Mouse (Mus musculus): ENCODE measurements around the gene Rph3al. TPM values are rescaled to one million over a fixed set of nuclear protein-coding genes. Genes with fewer than 3 reads are reported as not detected.

The Rph3al gene
- polyA plus RNA-seq, 1 experiment from 2014 or later, result 1.1 TPM

DNA sequence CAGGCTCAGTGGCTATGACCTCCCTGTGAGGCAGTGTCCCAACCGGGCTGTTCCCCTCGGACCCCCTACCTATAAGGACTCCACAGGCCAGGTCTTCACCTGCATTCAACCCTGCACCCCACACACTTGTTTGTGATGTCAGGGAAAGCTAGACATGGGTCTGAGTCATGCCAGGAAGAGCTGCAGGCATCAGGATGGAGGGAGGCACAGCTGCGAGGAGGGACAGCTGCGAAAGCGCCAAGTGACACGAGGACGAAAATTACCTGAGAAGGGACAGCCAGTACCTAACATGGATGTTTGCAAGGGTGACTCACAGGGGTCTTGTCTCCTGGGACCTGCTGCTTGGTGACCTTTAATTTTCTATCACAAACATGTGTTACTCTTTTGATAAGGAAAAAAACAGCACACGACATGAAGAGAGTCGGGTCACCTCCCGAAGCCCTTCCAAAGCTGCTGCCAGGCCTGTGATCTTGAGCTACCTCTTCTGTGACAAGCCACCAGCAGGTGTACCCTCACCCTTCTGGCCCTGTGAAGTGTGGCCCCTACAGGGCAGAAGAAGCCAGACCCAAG lies 85.1 kb downstream of the Rph3al start:
- no peak for ATAC-seq
- 89% methylated on average over 10 of the region's 10 CpGs for WGBS
- Histone ChIP-seq H3K27ac (no peak overlapping the region), H3K9me3 (replicated peaks) (no peaks in the 10 kb centered on the region), H3K4me3 (no peak overlapping the region), H3K4me1 (peaks cover 14% of the 10 kb centered on the region), H3K9ac (no peak overlapping the region), H3K27me3 (no peaks in the 10 kb centered on the region), H3K4me2 (no peak overlapping the region), H3K36me3 (ENCODE audit: poor library complexity, severe bottlenecking) (no peaks in the 10 kb centered on the region)

DNA sequence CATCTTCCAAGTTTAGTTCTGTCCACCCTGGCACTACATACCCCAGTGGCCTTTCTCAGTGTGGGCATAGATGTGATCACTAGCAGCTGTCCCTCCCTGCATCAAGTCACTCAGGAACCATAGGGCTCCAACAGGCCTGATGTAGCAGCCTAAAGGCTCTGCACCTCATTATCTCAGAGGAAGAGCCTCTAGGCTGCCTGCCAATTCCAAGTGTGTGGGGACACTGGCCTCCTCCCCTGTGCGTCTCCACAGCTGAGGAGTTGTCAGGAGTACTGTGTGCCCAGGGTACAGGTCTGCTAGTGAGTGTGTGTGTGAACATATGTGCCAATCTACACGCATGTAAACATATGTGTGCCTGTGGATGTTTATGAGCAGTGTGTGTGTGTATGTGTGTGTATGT lies 85.7 kb downstream of the Rph3al start:
- Histone ChIP-seq H3K4me3 (no peak overlapping the region), H3K27ac (no peak overlapping the region), H3K9me3 (replicated peaks) (no peaks in the 10 kb centered on the region), H3K27me3 (no peaks in the 10 kb centered on the region), H3K4me2 (no peak overlapping the region), H3K4me1 (peaks cover 13% of the 10 kb centered on the region), H3K36me3 (ENCODE audit: poor library complexity, severe bottlenecking) (no peaks in the 10 kb centered on the region), H3K9ac (no peak overlapping the region; the same call in 1 of the 2 replicates)
- no peak for ATAC-seq
- 65% methylated on average over 2 of the region's 2 CpGs for WGBS

DNA sequence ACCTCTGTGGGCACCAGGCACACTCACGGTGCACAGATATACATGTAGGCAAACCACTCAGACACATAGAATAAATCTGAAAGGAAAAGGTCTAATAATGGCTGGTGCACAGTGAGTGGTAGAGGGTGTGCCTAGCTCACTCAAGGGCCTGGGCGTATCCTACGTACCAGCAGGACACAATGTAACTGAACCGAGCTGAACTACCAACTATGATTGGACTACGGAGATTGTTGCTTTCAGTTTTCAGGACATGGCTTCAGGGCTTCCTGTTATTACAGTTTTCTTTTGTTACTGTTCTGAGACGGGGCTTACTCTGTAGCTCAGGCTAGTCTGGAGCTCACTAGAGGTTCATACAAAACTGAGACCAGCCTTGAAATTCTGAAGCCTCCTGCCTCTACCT lies 88.7 kb downstream of the Rph3al start:
- Histone ChIP-seq H3K36me3 (ENCODE audit: poor library complexity, severe bottlenecking) (no peaks in the 10 kb centered on the region), H3K4me3 (no peak overlapping the region), H3K4me2 (no peak overlapping the region), H3K27ac (no peak overlapping the region), H3K27me3 (no peaks in the 10 kb centered on the region), H3K9me3 (replicated peaks) (no peaks in the 10 kb centered on the region), H3K9ac (no peak overlapping the region), H3K4me1 (peaks cover 19% of the 10 kb centered on the region)
- WGBS, result 81% methylated on average over 6 of the region's 6 CpGs
- ATAC-seq, result no peak

DNA sequence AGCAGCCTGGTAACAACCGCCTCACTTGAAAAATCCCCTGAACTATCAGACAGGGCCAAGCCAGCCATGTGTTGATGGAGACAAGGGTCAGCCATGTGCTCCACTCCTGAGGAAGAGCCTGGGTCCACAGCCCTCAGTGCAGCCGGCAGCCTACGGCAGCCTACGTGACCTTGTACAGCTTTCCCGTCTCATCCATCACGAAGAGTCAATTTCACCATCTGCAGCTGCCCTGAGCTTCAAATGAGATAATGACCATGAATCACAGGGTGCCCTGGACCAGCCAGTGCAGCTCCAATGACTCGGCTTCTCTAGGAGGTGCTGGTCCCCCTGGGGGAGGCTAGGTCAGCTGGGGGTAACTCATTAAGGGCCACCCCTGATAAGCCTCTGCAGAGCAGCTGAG lies 91.6 kb downstream of the Rph3al start:
- no peak for ATAC-seq
- Histone ChIP-seq H3K27ac (no peak overlapping the region), H3K9me3 (replicated peaks) (no peaks in the 10 kb centered on the region), H3K9ac (no peak overlapping the region), H3K4me1 (peaks cover 6% of the 10 kb centered on the region; the same call in 1 of the 2 replicates), H3K36me3 (ENCODE audit: poor library complexity, severe bottlenecking) (no peaks in the 10 kb centered on the region), H3K4me3 (no peak overlapping the region), H3K4me2 (no peak overlapping the region), H3K27me3 (no peaks in the 10 kb centered on the region)
- 77% methylated on average over 7 of the region's 7 CpGs for WGBS

DNA sequence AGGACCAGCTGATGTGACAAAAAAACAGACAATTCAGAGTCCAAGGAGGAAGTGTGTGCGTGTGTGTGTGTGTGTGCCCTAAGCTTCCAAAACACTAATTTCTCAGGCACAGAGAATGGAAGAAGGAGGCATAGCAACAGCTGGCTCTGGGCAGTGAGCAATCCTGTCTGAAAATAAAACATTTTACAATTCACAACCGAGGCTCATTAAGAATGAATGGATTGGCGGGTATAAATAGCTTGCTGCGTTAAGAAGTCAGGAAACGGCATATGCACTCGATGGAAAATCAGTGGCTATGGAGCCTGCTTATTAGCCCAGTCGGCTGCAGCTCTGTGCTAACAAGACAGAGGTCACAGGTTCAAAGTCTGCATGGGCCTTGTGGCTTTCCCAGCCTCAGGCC lies 92.6 kb downstream of the Rph3al start:
- Histone ChIP-seq H3K27ac (no peak overlapping the region), H3K27me3 (no peaks in the 10 kb centered on the region), H3K4me2 (no peak overlapping the region), H3K36me3 (ENCODE audit: poor library complexity, severe bottlenecking) (no peaks in the 10 kb centered on the region), H3K9me3 (replicated peaks) (no peaks in the 10 kb centered on the region), H3K4me1 (peaks cover 6% of the 10 kb centered on the region; the same call in 1 of the 2 replicates), H3K4me3 (no peak overlapping the region), H3K9ac (no peak overlapping the region)
- ATAC-seq, result no peak
- 29% methylated on average over 7 of the region's 7 CpGs for WGBS

DNA sequence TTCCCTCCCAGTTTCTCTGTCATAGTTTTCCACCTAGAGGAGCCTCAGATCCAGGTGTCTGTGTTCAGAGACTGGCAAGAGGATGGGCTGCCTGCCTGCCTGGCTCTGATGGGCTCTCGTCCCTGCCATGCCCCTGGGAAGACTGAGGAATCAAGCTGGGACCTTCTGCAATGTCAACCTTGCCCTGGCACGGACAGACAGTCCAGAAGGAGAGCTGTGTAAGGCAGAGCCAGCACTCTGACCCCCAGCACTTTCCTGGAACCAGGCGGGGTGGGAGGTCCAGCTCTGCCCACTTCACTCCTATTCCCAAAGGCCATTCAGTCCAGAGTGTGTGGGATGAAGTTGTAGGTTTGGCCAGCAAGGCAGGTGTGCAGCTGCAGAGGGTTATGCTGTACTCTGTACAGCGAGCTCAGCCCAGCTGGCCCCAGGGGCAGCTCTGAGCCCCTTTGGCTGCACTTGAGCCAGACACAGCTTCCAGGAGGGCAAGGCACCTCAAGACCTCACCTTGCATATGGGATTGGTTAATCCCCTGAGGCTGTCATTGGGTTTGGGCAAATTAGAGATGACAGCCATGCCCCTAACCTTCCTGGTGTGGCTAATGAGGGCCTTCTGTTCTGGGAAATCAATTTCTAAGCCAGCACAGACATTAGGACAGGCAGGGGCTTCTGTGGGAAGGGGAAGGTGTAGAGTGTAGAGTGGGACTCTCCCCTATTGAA lies 95.2 kb downstream of the Rph3al start:
- Histone ChIP-seq H3K27ac (no peak overlapping the region), H3K4me3 (no peak overlapping the region), H3K4me1 (peaks cover 15% of the 10 kb centered on the region), H3K9ac (no peak overlapping the region), H3K9me3 (replicated peaks) (no peaks in the 10 kb centered on the region), H3K4me2 (no peak overlapping the region), H3K27me3 (no peaks in the 10 kb centered on the region), H3K36me3 (ENCODE audit: poor library complexity, severe bottlenecking) (no peaks in the 10 kb centered on the region)
- no peak for ATAC-seq
- 78% methylated on average over 4 of the region's 4 CpGs for WGBS

DNA sequence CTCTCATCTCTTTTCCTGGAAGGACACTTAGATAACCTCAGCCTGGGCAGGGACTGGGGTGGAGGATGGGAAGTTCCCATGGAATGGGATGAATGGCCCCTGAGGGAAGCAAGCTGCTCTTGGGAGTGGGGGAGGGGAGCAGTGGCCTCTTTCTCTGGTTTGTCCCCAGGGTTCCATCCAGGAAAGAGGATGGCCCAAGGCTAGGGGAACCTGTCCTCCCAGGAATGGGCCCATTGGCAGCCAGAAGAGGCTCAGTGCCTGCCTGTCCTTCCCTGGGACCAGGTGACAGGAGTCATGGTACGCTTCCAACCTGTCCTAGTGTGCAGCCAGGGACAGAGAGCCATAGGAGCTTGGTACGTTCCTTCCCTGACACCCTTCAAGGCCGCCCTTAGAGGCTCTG lies 96.7 kb downstream of the Rph3al start:
- no peak for ATAC-seq
- Histone ChIP-seq H3K4me2 (no peak overlapping the region), H3K36me3 (ENCODE audit: poor library complexity, severe bottlenecking) (no peaks in the 10 kb centered on the region), H3K9me3 (replicated peaks) (no peaks in the 10 kb centered on the region), H3K9ac (no peak overlapping the region), H3K4me3 (no peak overlapping the region), H3K27ac (no peak overlapping the region), H3K4me1 (peaks cover 15% of the 10 kb centered on the region), H3K27me3 (no peaks in the 10 kb centered on the region)
- 68% methylated on average over 3 of the region's 3 CpGs for WGBS

DNA sequence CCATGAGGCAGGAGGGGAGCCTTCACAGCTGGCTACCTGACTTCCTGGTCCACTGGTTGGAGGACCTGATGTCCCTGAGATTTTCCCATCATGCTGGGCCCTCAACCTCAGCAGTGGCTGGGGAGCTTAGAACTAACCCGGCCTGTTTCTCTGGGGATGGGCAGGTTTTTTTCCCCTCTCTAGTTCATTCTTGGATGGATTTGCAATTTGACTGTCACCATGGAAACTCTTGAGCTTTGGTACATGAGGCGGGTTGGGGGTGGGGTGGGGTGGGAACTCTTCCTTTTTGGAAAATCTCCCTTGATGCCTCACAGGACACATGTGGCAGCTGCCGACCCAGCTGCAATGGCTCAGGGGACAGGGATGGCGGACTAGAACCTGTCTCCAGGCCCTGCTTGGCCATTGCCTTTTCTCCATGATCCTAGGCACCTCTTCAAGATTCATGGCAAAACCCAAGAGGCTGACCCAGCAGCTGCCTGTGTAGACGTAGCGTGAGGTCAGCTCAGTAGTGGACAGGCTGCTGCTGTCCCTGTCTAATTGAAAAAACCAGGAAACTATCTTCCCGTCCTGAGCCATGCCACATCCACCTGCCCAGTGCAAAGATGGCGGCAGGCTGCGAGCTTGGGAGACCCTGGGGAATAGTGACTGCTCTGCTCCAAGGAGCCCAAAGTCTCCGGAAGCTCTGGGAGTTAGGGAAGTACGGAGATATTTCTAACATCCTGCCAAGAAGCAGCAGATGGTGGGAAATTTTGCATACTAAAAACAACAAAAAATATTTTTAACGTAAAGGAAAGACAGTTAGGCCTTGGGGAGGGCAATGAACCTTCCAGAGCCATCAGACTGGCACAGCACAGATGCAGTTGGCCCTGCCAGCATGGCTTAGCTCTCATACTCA lies 98.4 kb downstream of the Rph3al start:
- no peaks in the 10 kb centered on the region for H3K36me3 ChIP-seq (ENCODE audit: poor library complexity, severe bottlenecking)
- peaks cover 8% of the 10 kb centered on the region for H3K4me1 ChIP-seq
- no peak for ATAC-seq
- H3K27me3 ChIP-seq, result no peaks in the 10 kb centered on the region
- H3K27ac ChIP-seq, result no peak overlapping the region
- no peak overlapping the region for H3K4me3 ChIP-seq
- no peak overlapping the region for H3K9ac ChIP-seq
- H3K9me3 ChIP-seq (replicated peaks), result no peaks in the 10 kb centered on the region
- no peak overlapping the region for H3K4me2 ChIP-seq
- 80% methylated on average over 12 of the region's 12 CpGs for WGBS

DNA sequence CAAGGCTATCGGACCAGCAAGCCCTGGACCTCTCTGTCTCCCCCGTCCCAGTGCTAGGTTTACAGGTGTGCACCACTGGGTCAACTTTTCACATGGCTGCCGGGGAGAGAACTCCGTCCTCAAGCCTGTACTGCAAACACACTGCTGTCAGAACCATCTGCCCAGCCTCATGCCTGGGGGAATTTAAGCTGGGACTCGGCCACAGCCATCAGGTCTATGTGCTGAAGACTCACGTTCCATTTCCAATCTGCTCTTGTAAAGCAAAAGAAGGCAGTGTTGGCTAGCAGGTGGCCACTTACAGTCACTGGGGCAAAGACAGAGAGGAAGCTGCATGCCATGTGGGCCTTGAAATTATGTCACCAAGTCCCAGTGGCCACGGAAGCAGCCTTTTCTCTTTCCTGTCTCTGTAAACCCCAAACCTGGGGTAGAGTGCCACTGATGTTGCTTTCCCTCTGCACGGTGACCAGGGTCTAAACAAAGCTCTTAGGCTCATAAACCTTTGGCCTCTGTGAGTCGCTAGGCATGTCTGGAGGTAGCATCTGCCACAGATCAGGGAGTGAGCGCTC lies 99.3 kb downstream of the Rph3al start:
- Histone ChIP-seq H3K4me2 (no peak overlapping the region), H3K27me3 (no peaks in the 10 kb centered on the region), H3K36me3 (ENCODE audit: poor library complexity, severe bottlenecking) (no peaks in the 10 kb centered on the region), H3K4me1 (peaks cover 8% of the 10 kb centered on the region), H3K4me3 (no peak overlapping the region), H3K9me3 (replicated peaks) (no peaks in the 10 kb centered on the region), H3K9ac (no peak overlapping the region), H3K27ac (no peak overlapping the region)
- no peak for ATAC-seq
- WGBS, result 78% methylated on average over 10 of the region's 10 CpGs

DNA sequence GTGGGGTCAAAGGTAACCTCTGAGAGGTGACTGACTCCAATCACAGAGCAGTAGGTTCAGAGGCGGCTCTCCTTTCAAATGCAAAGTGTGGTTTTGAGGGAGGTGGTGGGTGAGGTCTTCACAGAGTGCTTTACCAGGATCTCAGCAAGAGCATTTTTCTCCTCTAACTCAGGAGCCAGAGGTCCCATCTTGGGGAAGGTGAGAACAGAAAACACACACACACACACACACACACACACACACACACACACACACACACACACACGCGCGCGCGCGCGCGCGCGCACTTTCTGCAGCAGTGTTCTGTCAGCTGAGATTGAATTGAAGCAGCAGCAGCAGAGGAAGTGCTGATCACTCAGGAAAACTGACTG lies 102.0 kb downstream of the Rph3al start:
- Histone ChIP-seq H3K9ac (no peak overlapping the region), H3K4me2 (no peak overlapping the region), H3K4me3 (no peak overlapping the region), H3K27me3 (no peaks in the 10 kb centered on the region), H3K36me3 (ENCODE audit: poor library complexity, severe bottlenecking) (no peaks in the 10 kb centered on the region), H3K4me1 (peaks cover 8% of the 10 kb centered on the region), H3K27ac (no peak overlapping the region), H3K9me3 (replicated peaks) (no peaks in the 10 kb centered on the region)
- WGBS, result 67% methylated on average over 11 of the region's 11 CpGs
- ATAC-seq, result no peak

DNA sequence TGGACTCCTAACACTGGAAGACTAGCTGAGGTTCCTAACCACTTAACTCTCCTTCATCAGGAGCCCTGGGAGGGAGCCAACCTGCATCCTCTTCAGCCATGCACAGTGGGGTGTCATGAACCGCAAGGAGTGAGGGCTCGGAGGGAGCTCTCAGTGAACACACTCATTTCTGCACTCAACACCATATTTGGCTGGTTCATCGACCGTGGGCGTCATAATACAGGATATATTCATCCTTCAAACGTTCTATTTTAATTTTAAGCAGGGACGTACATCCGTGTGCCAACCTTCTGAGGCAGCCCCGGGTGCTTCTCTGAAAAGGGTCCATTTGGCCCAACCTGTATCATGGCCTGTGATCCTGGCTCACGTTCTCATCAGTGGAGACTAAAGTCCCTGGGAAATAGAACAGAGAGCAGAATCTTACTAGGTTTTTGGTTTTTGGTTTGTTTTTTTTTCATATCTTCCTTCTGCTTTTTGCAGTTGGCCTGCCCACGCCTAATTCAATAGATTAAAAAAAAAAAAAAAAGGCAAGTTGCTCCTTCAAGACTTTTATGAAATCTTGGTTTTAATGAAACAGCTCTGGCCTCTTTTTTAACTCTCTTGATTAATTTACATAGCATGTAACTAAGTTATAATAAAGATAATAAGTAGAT lies 102.5 kb downstream of the Rph3al start:
- Histone ChIP-seq H3K4me2 (no peak overlapping the region), H3K9me3 (replicated peaks) (no peaks in the 10 kb centered on the region), H3K9ac (no peak overlapping the region), H3K27me3 (no peaks in the 10 kb centered on the region), H3K36me3 (ENCODE audit: poor library complexity, severe bottlenecking) (no peaks in the 10 kb centered on the region), H3K27ac (no peak overlapping the region), H3K4me3 (no peak overlapping the region), H3K4me1 (peaks cover 8% of the 10 kb centered on the region)
- WGBS, result 84% methylated on average over 11 of the region's 11 CpGs
- ATAC-seq, result no peak

DNA sequence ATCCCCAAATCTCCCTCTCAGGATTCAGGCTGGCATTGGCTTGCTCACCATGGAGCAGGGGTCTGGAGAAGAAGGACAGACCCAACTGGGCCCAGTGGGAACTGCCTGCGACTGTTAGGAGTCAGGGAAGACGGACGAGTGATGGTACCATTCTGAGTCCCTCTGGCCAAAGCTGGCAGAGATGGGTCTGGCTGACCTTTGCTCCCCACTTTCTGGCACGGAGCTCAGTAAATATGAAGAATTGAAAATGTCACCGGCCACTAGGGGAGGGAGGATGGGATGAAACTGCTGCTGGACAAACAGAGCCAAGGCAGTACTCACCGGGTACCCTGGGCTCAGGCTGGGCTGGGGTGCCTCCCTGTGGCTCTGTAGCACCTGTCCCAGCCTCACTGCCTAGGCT lies 105.1 kb downstream of the Rph3al start:
- ATAC-seq, result no peak
- H3K27me3 ChIP-seq, result no peaks in the 10 kb centered on the region
- no peak overlapping the region for H3K9ac ChIP-seq
- no peaks in the 10 kb centered on the region for H3K4me1 ChIP-seq
- 90% methylated on average over 6 of the region's 6 CpGs for WGBS
- no peak overlapping the region for H3K4me3 ChIP-seq
- H3K36me3 ChIP-seq (ENCODE audit: poor library complexity, severe bottlenecking), result no peaks in the 10 kb centered on the region
- H3K27ac ChIP-seq, result no peak overlapping the region
- no peak overlapping the region for H3K4me2 ChIP-seq
- H3K9me3 ChIP-seq (replicated peaks), result no peaks in the 10 kb centered on the region
